Mouse (Mus musculus): ENCODE results near the gene Elavl1.
"Not testable (repeated sequence)": the region's sequence is repeated elsewhere in the genome, so short reads cannot be mapped to it uniquely, and the experiment has no call there.

Gene Elavl1

GRCm38 (mm10) chr8:4324983-4325750 lies at the start of gene Elavl1, which contains the start of gene Ccl25:
TSS of gene Elavl1 (minus strand) at chr8:4325413.
TSS of gene Ccl25 (plus strand) at chr8:4325210.
- DNase-seq, result peak; percentile 97

- peak; percentile 27 for DNase-seq
Observed at GRCm38 (mm10) chr8:4372657-4373056, 47.4 kb upstream of the Elavl1 start.

GRCm38 (mm10) chr8:4370078-4370477 lies 44.9 kb upstream of the Elavl1 start:
- peak; percentile 50 for DNase-seq

GRCm38 (mm10) chr8:4368470-4368869 lies 43.3 kb upstream of the Elavl1 start:
- no peak for DNase-seq

GRCm38 (mm10) chr8:4367808-4368207 lies 42.6 kb upstream of the Elavl1 start:
- no peak for DNase-seq

GRCm38 (mm10) chr8:4366189-4366588 lies 41.0 kb upstream of the Elavl1 start:
- DNase-seq, result no peak

GRCm38 (mm10) chr8:4360922-4361321 lies 35.7 kb upstream of the Elavl1 start:
- no peak for DNase-seq

GRCm38 (mm10) chr8:4359362-4359761 lies 34.1 kb upstream of the Elavl1 start:
- no peak for DNase-seq

- DNase-seq, result no peak
Observed at GRCm38 (mm10) chr8:4355455-4355854, 30.2 kb upstream of the Elavl1 start.

GRCm38 (mm10) chr8:4354516-4354915 lies 29.3 kb upstream of the Elavl1 start:
- DNase-seq, result no peak

GRCm38 (mm10) chr8:4353741-4354140 lies 28.5 kb upstream of the Elavl1 start:
- no peak for DNase-seq

- DNase-seq, result not testable (repeated sequence)
Observed at GRCm38 (mm10) chr8:4352562-4352961, 27.3 kb upstream of the Elavl1 start.

- DNase-seq, result no peak
Observed at GRCm38 (mm10) chr8:4350618-4351017, 25.4 kb upstream of the Elavl1 start.

GRCm38 (mm10) chr8:4349335-4349734 lies 24.1 kb upstream of the Elavl1 start:
- DNase-seq, result no peak

GRCm38 (mm10) chr8:4348275-4348674 lies 23.1 kb upstream of the Elavl1 start:
- no peak for DNase-seq

GRCm38 (mm10) chr8:4347661-4348060 lies 22.4 kb upstream of the Elavl1 start:
- no peak for DNase-seq

GRCm38 (mm10) chr8:4340207-4340606 lies 15.0 kb upstream of the Elavl1 start:
- DNase-seq, result no peak

GRCm38 (mm10) chr8:4335678-4336077 lies 10.5 kb upstream of the Elavl1 start:
- no peak for DNase-seq

GRCm38 (mm10) chr8:4333966-4334365 lies 8.8 kb upstream of the Elavl1 start:
- no peak for DNase-seq

GRCm38 (mm10) chr8:4329000-4329399 lies 3.8 kb upstream of the Elavl1 start:
- DNase-seq, result no peak

GRCm38 (mm10) chr8:4325751-4326036 lies 481 bp upstream of the Elavl1 start:
- DNase-seq, result no peak

- no peak for DNase-seq
Observed at GRCm38 (mm10) chr8:4324525-4324924, 688 bp downstream of the Elavl1 start.

GRCm38 (mm10) chr8:4323917-4324316 lies 1.3 kb downstream of the Elavl1 start:
- DNase-seq, result no peak

GRCm38 (mm10) chr8:4322470-4322869 lies 2.7 kb downstream of the Elavl1 start:
- DNase-seq, result peak; percentile 94

- DNase-seq, result no peak
Observed at GRCm38 (mm10) chr8:4321031-4321430, 4.2 kb downstream of the Elavl1 start.

Measured in kidney, adult 9 months (tissue).